Mouse (Mus musculus): ENCODE results near the gene Mfsd6. TPM values are rescaled to one million over a fixed set of nuclear protein-coding genes. Genes with fewer than 3 reads are reported as not detected.

Gene Mfsd6
- total RNA-seq, 2 experiments from 2014 or later, result 6.1 to 6.4 TPM

Other genes starting within 250 kb of the Mfsd6 start
- 10 to 100 TPM; 12.7 to 15.7 TPM for gene Nab1, start 226.8 kb downstream of the Mfsd6 start, total RNA-seq (2021)
- 1 to 10 TPM in 1 of 2 experiments, under 1 TPM in 1; 0.86 to 1.0 TPM for gene Nemp2, start 96.8 kb downstream of the Mfsd6 start, total RNA-seq (2021)
- 1 to 10 TPM; 8.7 to 8.9 TPM for gene Inpp1, start 90.2 kb upstream of the Mfsd6 start, total RNA-seq (2021)
- 10 to 100 TPM; 31.5 to 37.3 TPM for gene Hibch, start 117.5 kb upstream of the Mfsd6 start, total RNA-seq (2021)

Data from gastrocnemius, postnatal 14 days (tissue).